Mouse (Mus musculus) layer of hippocampus, adult 9-11 months (tissue): ENCODE measurements around the gene Hs2st1.

Experiments
- DNase-seq: peaks from one replicate; pipeline ENCODE4 v3.0.0; 2022

Gene Hs2st1

GRCm38 (mm10) chr3:144432143-144432577 lies 137.8 kb downstream of the Hs2st1 start:
- no peak for DNase-seq

- DNase-seq = no peak
Observed at GRCm38 (mm10) chr3:144428514-144429431, 141.2 kb downstream of the Hs2st1 start.

- peak; percentile 80 for DNase-seq
Observed at GRCm38 (mm10) chr3:144425041-144425448, 144.9 kb downstream of the Hs2st1 start.

DNA sequence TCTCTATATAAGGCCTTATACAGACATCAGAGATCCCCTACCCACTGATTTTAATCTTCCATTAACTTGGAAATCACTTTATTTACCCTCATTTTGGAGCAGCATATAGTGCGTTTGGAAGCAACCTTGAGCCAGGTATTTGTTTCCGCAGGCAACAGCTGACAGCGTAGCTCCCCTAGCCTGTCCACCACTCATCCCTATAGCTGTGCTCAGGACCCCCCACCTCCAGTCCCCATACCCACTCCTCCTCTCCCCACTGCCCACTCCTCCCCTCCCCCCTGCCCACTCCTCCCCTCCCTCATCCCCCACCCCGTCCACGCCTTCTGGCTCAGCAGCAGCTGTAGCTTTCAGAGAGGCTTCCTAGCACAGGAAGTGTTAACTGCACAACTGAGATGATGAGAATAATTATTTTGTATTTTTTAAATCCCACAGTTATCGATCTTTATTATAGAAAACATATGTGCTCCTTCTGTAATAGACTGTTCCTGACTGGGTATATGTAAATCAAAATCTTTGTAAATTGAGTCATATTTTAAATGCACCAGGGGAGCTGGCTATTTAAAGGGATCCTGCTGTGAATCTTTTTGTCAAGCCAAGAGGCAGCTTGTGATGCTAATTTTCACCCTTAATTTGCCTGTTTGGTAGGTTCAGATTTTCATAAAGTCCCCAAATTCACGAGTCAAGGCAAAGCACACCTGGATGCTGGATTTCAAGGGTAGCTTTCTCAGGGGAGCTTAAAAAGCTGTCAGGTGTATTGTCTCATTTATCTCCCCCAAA lies 148.4 kb downstream of the Hs2st1 start:
- DNase-seq = no peak

- no peak for DNase-seq
Observed at GRCm38 (mm10) chr3:144413821-144414220, 156.2 kb downstream of the Hs2st1 start.

- no peak for DNase-seq
Observed at GRCm38 (mm10) chr3:144412538-144413272, 157.3 kb downstream of the Hs2st1 start.

DNA sequence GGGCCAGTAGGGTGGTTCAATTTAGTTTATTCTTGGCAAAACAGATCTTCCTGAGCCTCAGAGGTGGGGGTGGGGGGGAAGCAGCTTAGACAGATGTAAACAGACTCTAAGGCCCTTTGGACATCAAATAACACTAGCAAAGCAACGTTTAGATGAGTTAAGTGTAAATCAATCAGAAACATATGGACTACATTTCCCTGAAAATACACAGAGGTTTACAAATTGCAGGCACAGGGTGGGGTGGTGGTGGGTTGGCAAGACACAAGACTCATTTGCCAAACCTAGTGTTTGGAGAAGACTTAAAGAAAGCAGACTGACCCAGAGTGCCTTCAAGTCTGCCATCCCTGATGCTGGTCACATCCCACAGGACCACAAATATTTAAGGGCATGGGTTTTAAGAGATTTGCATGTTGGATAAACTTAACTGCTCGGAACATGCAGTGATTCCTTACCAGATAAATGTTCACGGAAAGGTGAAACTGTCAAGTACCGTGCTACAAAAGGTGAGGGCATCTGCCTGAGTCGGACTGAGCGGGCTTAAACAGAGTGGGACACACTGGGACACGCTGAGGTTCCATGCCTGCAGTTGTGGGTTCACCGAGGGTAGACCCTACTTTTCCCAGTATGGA lies 158.2 kb downstream of the Hs2st1 start:
- no peak for DNase-seq

GRCm38 (mm10) chr3:144411051-144411542 lies 158.9 kb downstream of the Hs2st1 start:
- no peak for DNase-seq

DNA sequence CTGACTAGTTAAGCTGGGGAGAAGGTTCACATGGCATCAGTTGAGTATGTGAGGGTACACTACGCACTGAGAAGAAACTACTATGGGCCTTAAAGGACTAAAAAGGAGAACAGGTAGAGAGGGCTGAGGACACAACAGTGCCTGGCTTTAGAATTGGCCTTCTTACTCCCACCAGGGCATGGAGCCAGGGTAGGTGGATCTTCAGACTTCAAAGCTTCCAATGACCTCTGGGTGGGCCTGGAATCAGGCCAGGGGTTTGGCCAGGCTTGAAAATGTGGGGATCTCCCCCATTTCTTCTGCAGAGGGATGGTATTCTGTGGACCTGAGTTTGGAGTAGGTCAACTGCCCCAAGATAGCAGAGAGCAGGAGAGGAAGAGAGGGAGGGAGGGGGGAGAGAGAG lies 161.0 kb downstream of the Hs2st1 start:
- DNase-seq = no peak

DNA sequence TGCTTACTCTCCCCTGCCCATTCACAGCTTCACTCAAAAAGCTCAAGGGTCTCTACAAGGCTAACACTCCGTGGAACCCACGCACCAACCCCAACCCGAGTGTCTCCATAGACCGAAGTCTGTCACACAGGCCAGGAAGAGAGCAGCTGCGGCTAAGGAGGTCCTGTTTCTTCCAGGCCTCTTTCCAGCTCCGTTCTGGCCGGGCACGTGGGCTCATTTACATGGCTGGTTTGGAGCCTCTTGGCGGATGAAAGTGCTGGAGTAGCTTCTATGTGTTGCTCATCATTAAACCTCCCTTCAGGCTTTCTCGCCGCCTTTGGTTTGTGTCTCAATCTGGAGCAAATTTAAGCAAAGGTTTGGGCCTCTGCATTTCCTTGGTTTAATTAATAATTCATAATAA lies 164.7 kb downstream of the Hs2st1 start:
- DNase-seq = no peak

DNA sequence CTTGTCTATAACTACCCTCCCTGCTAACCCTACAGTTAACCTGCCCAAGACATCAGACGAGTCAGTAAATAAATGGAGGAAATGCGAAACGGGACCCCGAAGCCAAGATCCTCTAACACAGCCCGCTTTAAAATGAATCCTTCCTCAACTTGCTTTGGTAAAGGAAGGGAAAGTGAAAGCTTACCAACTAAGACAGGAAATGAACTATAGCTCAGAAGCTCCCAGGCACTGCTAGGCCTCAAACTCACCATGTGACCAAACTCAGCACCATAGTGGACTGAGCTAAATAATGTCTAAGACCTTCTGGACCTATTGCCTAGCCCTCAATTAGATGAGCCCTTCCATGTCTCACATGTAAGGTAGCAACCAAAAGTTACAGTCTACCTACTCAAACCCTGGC lies 168.7 kb downstream of the Hs2st1 start:
- no peak for DNase-seq

DNA sequence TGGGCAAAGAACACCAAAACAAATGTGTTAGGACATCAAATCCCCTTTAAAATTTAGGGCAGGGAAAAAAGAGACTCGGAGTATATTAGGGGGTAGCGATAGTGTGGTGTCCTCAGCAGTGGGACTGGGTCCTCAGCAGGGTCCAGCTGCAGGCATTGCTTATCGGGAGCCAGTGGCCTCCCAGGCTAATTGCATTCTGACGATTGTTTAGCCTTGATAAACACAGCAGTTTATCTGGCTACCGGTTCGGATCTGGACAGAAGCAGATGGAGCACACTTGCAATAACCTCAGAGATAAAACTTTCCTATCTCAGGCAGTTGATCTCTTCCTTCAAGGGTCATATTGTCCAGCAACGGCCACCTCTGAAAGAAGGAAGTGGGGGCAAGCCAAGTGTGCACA lies 169.1 kb downstream of the Hs2st1 start:
- no peak for DNase-seq

DNA sequence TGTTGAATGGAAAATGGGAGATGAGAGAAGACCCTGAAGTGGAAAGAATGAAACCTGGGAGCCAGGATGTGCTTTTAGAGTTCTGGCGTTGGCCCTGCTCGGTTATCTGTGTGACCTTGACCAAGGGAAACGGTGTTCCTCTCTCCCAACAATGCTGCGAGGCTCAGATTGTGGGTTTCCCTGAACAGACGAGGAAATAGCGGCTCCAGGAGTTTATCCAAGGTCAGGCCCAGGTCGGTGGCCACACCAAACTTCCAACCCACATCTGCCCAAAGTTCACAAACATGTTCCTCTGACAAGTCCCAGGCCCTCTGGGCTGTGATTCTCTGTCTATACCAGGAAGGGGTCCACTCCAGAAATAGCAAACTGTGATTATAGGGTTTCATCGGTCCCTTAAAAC lies 169.6 kb downstream of the Hs2st1 start:
- no peak for DNase-seq

- DNase-seq = peak; percentile 74
Observed at GRCm38 (mm10) chr3:144399358-144400096, 170.5 kb downstream of the Hs2st1 start.

DNA sequence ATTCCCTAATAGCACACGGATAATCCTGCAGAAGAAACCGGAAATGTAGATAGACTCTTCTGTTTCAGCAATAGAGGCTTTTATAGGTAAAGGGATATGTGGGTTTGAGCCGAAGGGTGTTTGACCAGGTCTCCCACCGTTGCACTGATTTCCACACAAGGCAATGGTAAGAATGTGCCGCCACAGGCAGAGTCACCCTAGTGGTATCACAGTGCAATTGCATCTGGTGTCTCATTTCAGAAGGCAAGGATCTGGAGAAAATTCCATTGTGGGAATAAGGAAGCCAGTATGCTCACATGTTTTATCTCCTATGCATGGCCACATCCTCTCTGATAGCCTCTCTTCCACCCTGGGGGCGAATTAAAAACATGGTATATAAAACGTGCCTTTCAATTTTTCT lies 171.8 kb downstream of the Hs2st1 start:
- no peak for DNase-seq

DNA sequence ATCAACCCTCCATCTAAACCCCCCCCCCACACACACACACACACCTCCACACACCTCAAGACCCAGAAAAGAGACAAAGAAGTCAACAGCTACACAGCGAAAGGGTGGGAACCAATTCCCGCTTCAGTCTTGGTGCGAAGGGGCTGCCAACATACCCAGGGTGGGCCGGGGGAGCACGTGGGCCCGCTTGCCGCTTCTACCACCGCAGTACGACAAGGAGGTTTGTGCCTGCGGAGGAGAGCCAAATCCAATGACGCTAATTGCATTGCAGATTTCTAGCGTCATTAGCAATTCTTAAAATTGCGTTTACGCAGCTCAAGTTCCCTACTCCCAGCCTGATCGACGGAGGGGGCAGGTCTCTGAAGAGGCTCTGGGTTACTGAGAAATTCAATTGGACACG lies 173.5 kb downstream of the Hs2st1 start:
- DNase-seq = no peak

DNA sequence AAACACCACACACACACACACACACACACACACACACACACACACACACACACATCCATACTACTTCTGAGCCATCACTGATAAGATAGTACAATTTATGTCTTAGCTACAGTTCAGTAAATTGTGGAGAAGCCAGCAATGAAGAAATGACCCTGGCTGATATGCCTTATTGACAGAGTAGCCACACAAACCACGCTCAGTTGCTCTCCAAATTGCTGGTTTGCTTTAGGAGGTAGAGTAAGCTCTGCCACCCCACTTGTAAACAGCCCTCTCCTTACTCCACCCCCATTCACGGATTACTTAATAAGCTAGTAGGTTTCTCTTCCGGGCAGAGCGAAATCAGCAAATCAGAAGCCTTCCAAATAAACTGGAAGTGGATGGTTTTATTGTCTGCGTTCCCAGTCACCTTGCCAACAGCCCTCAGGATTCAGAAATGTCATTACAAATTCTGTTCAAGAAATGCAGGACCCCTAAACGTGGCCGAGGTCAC lies 175.5 kb downstream of the Hs2st1 start:
- DNase-seq = peak; percentile 21

- DNase-seq = no peak
Observed at GRCm38 (mm10) chr3:144386446-144386845, 183.5 kb downstream of the Hs2st1 start.

GRCm38 (mm10) chr3:144384648-144385047 lies 185.3 kb downstream of the Hs2st1 start:
- DNase-seq = no peak

DNA sequence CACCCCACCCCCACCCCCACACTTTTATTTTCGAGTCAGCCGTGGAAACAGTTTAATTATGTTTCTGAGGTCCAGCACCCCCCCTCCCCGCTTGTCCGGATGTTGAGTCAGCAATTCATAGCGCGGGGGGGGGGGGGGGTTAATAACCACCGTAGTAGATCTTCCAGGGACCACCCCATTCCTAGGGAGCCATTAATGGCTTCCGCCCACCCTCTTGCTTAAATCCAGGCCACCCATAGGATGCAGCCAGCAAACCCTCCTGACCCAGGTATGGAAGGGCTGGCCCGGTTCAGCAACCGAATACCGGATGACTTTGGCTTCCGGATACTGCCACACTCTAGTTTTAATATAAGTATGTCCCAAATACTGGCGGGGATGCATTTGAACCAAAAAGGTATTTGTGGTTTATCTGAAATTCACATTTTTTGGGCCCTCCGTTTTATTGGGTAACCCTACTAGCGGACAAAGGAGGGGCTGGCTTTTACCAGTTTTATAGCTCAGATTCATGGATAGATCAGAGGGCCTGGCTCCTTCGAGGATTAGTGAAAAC lies 188.5 kb downstream of the Hs2st1 start:
- DNase-seq = no peak

DNA sequence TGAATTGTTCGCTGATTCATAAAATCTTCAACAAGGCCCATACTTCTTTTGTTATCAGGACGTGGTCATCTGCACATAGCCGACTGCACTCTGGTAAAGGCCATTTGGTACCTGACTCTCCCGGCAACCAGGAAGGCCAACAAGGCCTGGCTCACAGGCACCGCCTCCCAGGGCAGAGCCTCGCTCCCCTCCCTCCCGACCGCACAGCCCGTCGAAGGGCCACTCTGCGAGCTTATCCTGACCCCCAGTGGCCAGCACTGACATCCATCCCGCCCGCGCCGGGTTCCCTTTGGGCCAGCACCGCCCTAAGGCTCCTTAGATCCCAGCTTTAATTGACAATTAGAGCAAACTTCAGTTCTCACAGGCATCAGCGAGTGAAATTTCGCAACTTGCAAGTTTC lies 189.1 kb downstream of the Hs2st1 start:
- DNase-seq = peak; percentile 37
